Mouse (Mus musculus) regulatory T cell (primary cell): ENCODE results near the gene Grik3.

ENCODE experiments used
- in situ Hi-C: fragments of 300-600 bp; cut with MboI, MseI; formaldehyde crosslinking; loops from one replicate; pipeline ENCODE4 v1.15.1; 2025; ENCODE audit warnings: high pct_unique_total_duplicates

Grik3 gene

GRCm38 (mm10) chr4:125544947-125545767, 54.7 kb downstream of the Grik3 start:
- in situ Hi-C loops: no loop called here

GRCm38 (mm10) chr4:125545768-125546220, 55.3 kb downstream of the Grik3 start:
- in situ Hi-C loops: no loop called here

- in situ Hi-C loops: no loop called here
These were observed 57.7 kb downstream of the Grik3 start for GRCm38 (mm10) chr4:125548190-125548589.

GRCm38 (mm10) chr4:125553754-125554153, 63.3 kb downstream of the Grik3 start:
- in situ Hi-C loops: no loop called here

- in situ Hi-C loops: no loop called here
These were observed 66.2 kb downstream of the Grik3 start for GRCm38 (mm10) chr4:125556405-125557308.

- in situ Hi-C loops: no loop called here
These were observed 69.1 kb downstream of the Grik3 start for GRCm38 (mm10) chr4:125559564-125559963.

GRCm38 (mm10) chr4:125560806-125561205, 70.3 kb downstream of the Grik3 start:
- in situ Hi-C loops: no loop called here

- in situ Hi-C loops: no loop called here
These were observed 73.1 kb downstream of the Grik3 start for GRCm38 (mm10) chr4:125563579-125563978.

GRCm38 (mm10) chr4:125564008-125564710, 73.7 kb downstream of the Grik3 start:
- in situ Hi-C loops: no loop called here

GRCm38 (mm10) chr4:125565711-125566439, 75.4 kb downstream of the Grik3 start:
- in situ Hi-C loops: no loop called here

- in situ Hi-C loops: no loop called here
These were observed 77.7 kb downstream of the Grik3 start for GRCm38 (mm10) chr4:125568210-125568609.

GRCm38 (mm10) chr4:125571651-125572311, 81.3 kb downstream of the Grik3 start:
- in situ Hi-C loops: no loop called here

GRCm38 (mm10) chr4:125572312-125572663, 81.8 kb downstream of the Grik3 start:
- in situ Hi-C loops: no loop called here

- in situ Hi-C loops: no loop called here
These were observed 82.5 kb downstream of the Grik3 start for GRCm38 (mm10) chr4:125573000-125573399.

GRCm38 (mm10) chr4:125573951-125574675, 83.6 kb downstream of the Grik3 start:
- in situ Hi-C loops: no loop called here

GRCm38 (mm10) chr4:125580336-125580735, 89.8 kb downstream of the Grik3 start:
- in situ Hi-C loops: no loop called here

GRCm38 (mm10) chr4:125583272-125583671, 92.8 kb downstream of the Grik3 start:
- in situ Hi-C loops: no loop called here

- in situ Hi-C loops: no loop called here
These were observed 93.4 kb downstream of the Grik3 start for GRCm38 (mm10) chr4:125583935-125584334.

- in situ Hi-C loops: no loop called here
These were observed 94.2 kb downstream of the Grik3 start for GRCm38 (mm10) chr4:125584676-125585075.

GRCm38 (mm10) chr4:125587577-125587976, 97.1 kb downstream of the Grik3 start:
- in situ Hi-C loops: no loop called here
